Mouse (Mus musculus): Measurements from ENCODE around the gene Olfr1424. TPM values are rescaled to one million over a fixed set of nuclear protein-coding genes. Genes with fewer than 3 reads are reported as not detected.

Olfr1424 gene
- polyA plus RNA-seq, 1 experiment from 2014 or later: not detected

Other genes with a start within 250 kb of the Olfr1424 start
- gene Stx3, start 243.3 kb downstream of the Olfr1424 start, polyA plus RNA-seq (2015; fragmentation: Nextera tagmentation; extraction: Ambion mirVana): 4.3 and 5.9 TPM in 2 replicates
- gene Olfr1417, start 223.5 kb downstream of the Olfr1424 start, polyA plus RNA-seq (2015; fragmentation: Nextera tagmentation; extraction: Ambion mirVana): not detected in 2 replicates
- gene Olfr1418, start 201.6 kb downstream of the Olfr1424 start, polyA plus RNA-seq (2015; fragmentation: Nextera tagmentation; extraction: Ambion mirVana): not detected in 2 replicates
- gene Olfr1419, start 187.6 kb downstream of the Olfr1424 start, polyA plus RNA-seq (2015; fragmentation: Nextera tagmentation; extraction: Ambion mirVana): not detected in 2 replicates
- gene Olfr1420, start 176.1 kb downstream of the Olfr1424 start, polyA plus RNA-seq (2015; fragmentation: Nextera tagmentation; extraction: Ambion mirVana): 0.05 and 0.28 TPM in 2 replicates
- 17.2 and 17.3 TPM in 2 replicates for gene Patl1, start 150.3 kb downstream of the Olfr1424 start, polyA plus RNA-seq (2015; fragmentation: Nextera tagmentation; extraction: Ambion mirVana)
- 4.3 and 4.4 TPM in 2 replicates for gene Osbp, start 96.7 kb downstream of the Olfr1424 start, polyA plus RNA-seq (2015; fragmentation: Nextera tagmentation; extraction: Ambion mirVana)
- 0.03 TPM in 1 of 2 replicates, not detected in the other for gene Olfr1423, start 21.4 kb downstream of the Olfr1424 start, polyA plus RNA-seq (2015; fragmentation: Nextera tagmentation; extraction: Ambion mirVana)
- not detected in 2 replicates for gene Olfr1425, start 15.0 kb upstream of the Olfr1424 start, polyA plus RNA-seq (2015; fragmentation: Nextera tagmentation; extraction: Ambion mirVana)
- not detected in 2 replicates for gene Olfr1426, start 29.3 kb upstream of the Olfr1424 start, polyA plus RNA-seq (2015; fragmentation: Nextera tagmentation; extraction: Ambion mirVana)
- not detected in 2 replicates for gene Olfr1427, start 40.7 kb upstream of the Olfr1424 start, polyA plus RNA-seq (2015; fragmentation: Nextera tagmentation; extraction: Ambion mirVana)
- not detected in 2 replicates for gene Olfr1428, start 53.2 kb upstream of the Olfr1424 start, polyA plus RNA-seq (2015; fragmentation: Nextera tagmentation; extraction: Ambion mirVana)
- not detected in 2 replicates for gene Olfr76, start 60.5 kb upstream of the Olfr1424 start, polyA plus RNA-seq (2015; fragmentation: Nextera tagmentation; extraction: Ambion mirVana)
- not detected in 2 replicates for gene Olfr1555-ps1, start 107.4 kb upstream of the Olfr1424 start, polyA plus RNA-seq (2015; fragmentation: Nextera tagmentation; extraction: Ambion mirVana)
- not detected in 2 replicates for gene Olfr1431, start 138.0 kb upstream of the Olfr1424 start, polyA plus RNA-seq (2015; fragmentation: Nextera tagmentation; extraction: Ambion mirVana)
- gene Olfr1432, start 169.9 kb upstream of the Olfr1424 start, polyA plus RNA-seq (2015; fragmentation: Nextera tagmentation; extraction: Ambion mirVana): not detected in 2 replicates
- not detected in 2 replicates for gene Olfr262, start 179.0 kb upstream of the Olfr1424 start, polyA plus RNA-seq (2015; fragmentation: Nextera tagmentation; extraction: Ambion mirVana)
- gene Olfr235, start 198.3 kb upstream of the Olfr1424 start, polyA plus RNA-seq (2015; fragmentation: Nextera tagmentation; extraction: Ambion mirVana): not detected in 2 replicates
- gene Olfr1434, start 217.2 kb upstream of the Olfr1424 start, polyA plus RNA-seq (2015; fragmentation: Nextera tagmentation; extraction: Ambion mirVana): not detected in 2 replicates
- not detected in 2 replicates for gene Olfr1436, start 236.4 kb upstream of the Olfr1424 start, polyA plus RNA-seq (2015; fragmentation: Nextera tagmentation; extraction: Ambion mirVana)

Measured in heart, embryonic 15.5 days (tissue).